Mouse (Mus musculus) liver, postnatal 0 days (tissue): ENCODE measurements at regions not wholly inside any gene's neighbourhood (a gene's known extent, or its start where the extent isn't known, plus 50 kb on each side); places are given as distances from the start of the nearest gene placed in this dataset.

Experiments
- CTCF ChIP-seq: sonication (generic); IDR thresholded peaks from 2 replicates; pipeline ENCODE4 v1.5.1; 2016; ENCODE audit warnings: antibody characterized with exemption, low read depth
- EP300 ChIP-seq: IDR thresholded peaks from 2 replicates; pipeline ENCODE4 v1.6.1; 2016; ENCODE audit warnings: antibody characterized with exemption, low read depth, mild to moderate bottlenecking

DNA sequence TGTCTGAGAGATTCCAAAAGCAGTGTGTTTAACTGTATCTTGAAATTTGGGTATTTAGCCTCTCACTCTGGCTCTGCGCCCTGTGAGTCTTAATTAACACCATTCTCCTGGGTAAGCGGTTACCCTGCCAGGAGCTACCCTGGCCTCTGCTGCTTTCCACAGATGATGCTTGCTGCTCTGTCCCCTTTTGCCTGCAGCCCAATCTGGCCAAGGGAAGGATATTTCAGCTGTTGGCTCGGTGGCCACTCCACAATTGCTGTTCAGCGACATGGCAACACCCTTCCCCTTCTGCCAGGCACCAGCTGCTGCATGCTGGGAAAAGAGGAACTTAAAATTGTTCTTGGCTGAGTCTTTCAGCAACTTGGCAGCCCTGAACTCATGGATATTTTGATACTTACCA is 707.4 kb upstream of the Tmpo start:
- TF ChIP-seq CTCF, result no peak
- no peak for TF ChIP-seq EP300
